Mouse (Mus musculus) midbrain, embryonic 13.5 days (tissue): ENCODE results near the gene Pde4d. TPM values are rescaled to one million over a fixed set of nuclear protein-coding genes. Genes with fewer than 3 reads are reported as not detected.

Source experiments
- ATAC-seq: fragments of 200-750 bp; cut with Nextera tagmentation; 2 replicates; pipeline ENCODE4 v1.8.0; 2017; ENCODE audit warnings: mild to moderate bottlenecking, moderate TSS enrichment, moderate library complexity
- H3K27ac ChIP-seq: fragments of 300-500 bp; sonication (generic); 2 replicates; pipeline ENCODE4 v1.5.1; 2015; ENCODE audit warnings: inconsistent platforms, mild to moderate bottlenecking, moderate library complexity
- H3K27me3 ChIP-seq: fragments of 300-500 bp; sonication (generic); 2 replicates; pipeline ENCODE4 v1.6.1; 2015; ENCODE audit warnings: mild to moderate bottlenecking, inconsistent platforms
- H3K36me3 ChIP-seq: fragments of 300-500 bp; sonication (generic); 2 replicates; pipeline ENCODE4 v1.6.1; 2015; ENCODE audit warnings: mild to moderate bottlenecking, inconsistent platforms
- H3K4me1 ChIP-seq: fragments of 300-500 bp; sonication (generic); replicated peaks from 2 replicates; pipeline ENCODE4 v1.6.1; 2015; ENCODE audit warnings: inconsistent platforms
- H3K4me2 ChIP-seq: fragments of 300-500 bp; sonication (generic); replicated peaks from 2 replicates; pipeline ENCODE4 v1.6.1; 2015; ENCODE audit warnings: moderate library complexity, mild to moderate bottlenecking, inconsistent platforms
- H3K4me3 ChIP-seq: fragments of 300-500 bp; sonication (generic); replicated peaks from 2 replicates; pipeline ENCODE4 v1.5.1; 2015; ENCODE audit warnings: mild to moderate bottlenecking, inconsistent platforms
- H3K9ac ChIP-seq: fragments of 300-500 bp; sonication (generic); replicated peaks from 2 replicates; pipeline ENCODE4 v1.6.1; 2015; ENCODE audit warnings: mild to moderate bottlenecking, inconsistent platforms
- H3K9me3 ChIP-seq: fragments of 300-500 bp; sonication (generic); 2 replicates; pipeline ENCODE4 v1.6.1; 2016; ENCODE audit warnings: mild to moderate bottlenecking, inconsistent platforms
- WGBS: fragments of 180-500 bp; shearing (Covaris S2); methylation state at CpG from one replicate; pipeline ENCODE4 v1.1.7; 2015; 5-methylcytosine and 5-hydroxymethylcytosine counted together
- polyA plus RNA-seq: library from polyadenylated mRNA; unstranded; fragments of >200 nt; fragmentation: Nextera tagmentation; extraction: Ambion mirVana; gene quantifications from 2 replicates; pipeline ENCODE4 v1.2.1, GENCODE M21; 2015

Gene Pde4d
- polyA plus RNA-seq, 1 experiment from 2014 or later: 19.7 TPM

GRCm38 (mm10) chr13:109175281-109175680, 725.5 kb downstream of the Pde4d start:
- 86% methylated on average over 6 of the region's 6 CpGs for WGBS
- Histone ChIP-seq H3K27me3 (no peaks in the 10 kb centered on the region), H3K9ac (no peak overlapping the region), H3K4me1 (no peaks in the 10 kb centered on the region), H3K4me2 (no peak overlapping the region), H3K9me3 (no peaks in the 10 kb centered on the region), H3K36me3 (no peaks in the 10 kb centered on the region), H3K4me3 (no peak overlapping the region), H3K27ac (no peak overlapping the region)
- ATAC-seq: no peak

GRCm38 (mm10) chr13:109175852-109176621, 726.3 kb downstream of the Pde4d start:
- 77% methylated on average over 11 of the region's 11 CpGs for WGBS
- H3K4me1 ChIP-seq: no peaks in the 10 kb centered on the region

GRCm38 (mm10) chr13:109181363-109181762, 731.6 kb downstream of the Pde4d start:
- no peak overlapping the region for H3K9ac ChIP-seq
- H3K4me3 ChIP-seq: no peak overlapping the region
- no peak overlapping the region for H3K4me2 ChIP-seq
- H3K9me3 ChIP-seq: no peaks in the 10 kb centered on the region
- no peak for ATAC-seq
- 76% methylated on average over 6 of the region's 6 CpGs for WGBS
- H3K27me3 ChIP-seq: no peaks in the 10 kb centered on the region
- H3K36me3 ChIP-seq: no peaks in the 10 kb centered on the region
- H3K4me1 ChIP-seq: no peaks in the 10 kb centered on the region
- no peak overlapping the region for H3K27ac ChIP-seq

More at GRCm38 (mm10) chr13:109175852-109176621, 726.3 kb downstream of the Pde4d start:
- Histone ChIP-seq H3K4me2 (no peak overlapping the region), H3K36me3 (no peaks in the 10 kb centered on the region), H3K9ac (no peak overlapping the region), H3K27ac (no peak overlapping the region), H3K9me3 (no peaks in the 10 kb centered on the region), H3K4me3 (no peak overlapping the region), H3K27me3 (no peaks in the 10 kb centered on the region)
- no peak for ATAC-seq

GRCm38 (mm10) chr13:109190652-109191051, 740.9 kb downstream of the Pde4d start:
- WGBS: 88% methylated on average over 4 of the region's 4 CpGs
- ATAC-seq: no peak

GRCm38 (mm10) chr13:109191176-109191575, 741.4 kb downstream of the Pde4d start:
- no peak overlapping the region for H3K4me3 ChIP-seq
- ATAC-seq: no peak

More at GRCm38 (mm10) chr13:109190652-109191051, 740.9 kb downstream of the Pde4d start:
- Histone ChIP-seq H3K4me2 (no peak overlapping the region), H3K9ac (no peak overlapping the region), H3K27me3 (no peaks in the 10 kb centered on the region), H3K36me3 (no peaks in the 10 kb centered on the region), H3K4me1 (no peaks in the 10 kb centered on the region), H3K9me3 (no peaks in the 10 kb centered on the region), H3K4me3 (no peak overlapping the region), H3K27ac (no peak overlapping the region)

GRCm38 (mm10) chr13:109205541-109205940, 755.8 kb downstream of the Pde4d start:
- H3K4me1 ChIP-seq: no peaks in the 10 kb centered on the region
- H3K9ac ChIP-seq: no peak overlapping the region
- no peak for ATAC-seq
- H3K4me2 ChIP-seq: no peak overlapping the region
- H3K9me3 ChIP-seq: no peaks in the 10 kb centered on the region
- H3K27ac ChIP-seq: no peak overlapping the region
- no peaks in the 10 kb centered on the region for H3K36me3 ChIP-seq
- WGBS: 53% methylated on average over 9 of the region's 9 CpGs
- H3K27me3 ChIP-seq: no peaks in the 10 kb centered on the region
- no peak overlapping the region for H3K4me3 ChIP-seq

More at GRCm38 (mm10) chr13:109191176-109191575, 741.4 kb downstream of the Pde4d start:
- Histone ChIP-seq H3K36me3 (no peaks in the 10 kb centered on the region), H3K4me1 (no peaks in the 10 kb centered on the region), H3K27ac (no peak overlapping the region), H3K27me3 (no peaks in the 10 kb centered on the region), H3K9ac (no peak overlapping the region), H3K4me2 (no peak overlapping the region), H3K9me3 (no peaks in the 10 kb centered on the region)
- 89% methylated on average over 4 of the region's 4 CpGs for WGBS

GRCm38 (mm10) chr13:109208607-109209006, 758.9 kb downstream of the Pde4d start:
- no peak overlapping the region for H3K4me3 ChIP-seq

GRCm38 (mm10) chr13:109209413-109209812, 759.7 kb downstream of the Pde4d start:
- 80% methylated on average over 6 of the region's 6 CpGs for WGBS
- no peaks in the 10 kb centered on the region for H3K9me3 ChIP-seq
- ATAC-seq: no peak
- no peaks in the 10 kb centered on the region for H3K4me1 ChIP-seq
- H3K27ac ChIP-seq: no peak overlapping the region
- peaks cover 3% of the 10 kb centered on the region; the same call in 1 of the 2 replicates for H3K27me3 ChIP-seq
- H3K9ac ChIP-seq: no peak overlapping the region
- no peak overlapping the region for H3K4me2 ChIP-seq
- H3K4me3 ChIP-seq: no peak overlapping the region
- H3K36me3 ChIP-seq: no peaks in the 10 kb centered on the region

More at GRCm38 (mm10) chr13:109208607-109209006, 758.9 kb downstream of the Pde4d start:
- no peaks in the 10 kb centered on the region for H3K9me3 ChIP-seq
- 96% methylated on average over 16 of the region's 16 CpGs for WGBS
- H3K9ac ChIP-seq: no peak overlapping the region
- no peaks in the 10 kb centered on the region for H3K36me3 ChIP-seq
- H3K4me2 ChIP-seq: no peak overlapping the region
- no peaks in the 10 kb centered on the region for H3K4me1 ChIP-seq
- no peak for ATAC-seq
- H3K27me3 ChIP-seq: peaks cover 3% of the 10 kb centered on the region; the same call in 1 of the 2 replicates
- H3K27ac ChIP-seq: no peak overlapping the region

GRCm38 (mm10) chr13:109210403-109210802, 760.7 kb downstream of the Pde4d start:
- Histone ChIP-seq H3K27ac (no peak overlapping the region), H3K4me3 (no peak overlapping the region), H3K9me3 (no peaks in the 10 kb centered on the region), H3K4me2 (no peak overlapping the region), H3K9ac (no peak overlapping the region), H3K4me1 (no peaks in the 10 kb centered on the region), H3K27me3 (peaks cover 3% of the 10 kb centered on the region; the same call in 1 of the 2 replicates), H3K36me3 (no peaks in the 10 kb centered on the region)
- WGBS: 5% methylated on average over 4 of the region's 4 CpGs
- ATAC-seq: no peak

- no peak overlapping the region for H3K27ac ChIP-seq
- H3K9me3 ChIP-seq: no peaks in the 10 kb centered on the region
- H3K27me3 ChIP-seq: peaks cover 3% of the 10 kb centered on the region; the same call in 1 of the 2 replicates
- no peak overlapping the region for H3K9ac ChIP-seq
- ATAC-seq: no peak
- no peaks in the 10 kb centered on the region for H3K36me3 ChIP-seq
- no peak overlapping the region for H3K4me3 ChIP-seq
- H3K4me1 ChIP-seq: no peaks in the 10 kb centered on the region
- WGBS: 69% methylated on average over 8 of the region's 8 CpGs
- H3K4me2 ChIP-seq: no peak overlapping the region
These were observed 761.7 kb downstream of the Pde4d start for GRCm38 (mm10) chr13:109211471-109211870.

GRCm38 (mm10) chr13:109211941-109212487, 762.3 kb downstream of the Pde4d start:
- 57% methylated on average over 16 of the region's 16 CpGs for WGBS
- Histone ChIP-seq H3K36me3 (no peaks in the 10 kb centered on the region), H3K9me3 (no peaks in the 10 kb centered on the region), H3K9ac (no peak overlapping the region), H3K27me3 (peaks cover 3% of the 10 kb centered on the region; the same call in 1 of the 2 replicates), H3K4me1 (no peaks in the 10 kb centered on the region), H3K27ac (no peak overlapping the region), H3K4me3 (no peak overlapping the region), H3K4me2 (no peak overlapping the region)
- no peak for ATAC-seq

- Histone ChIP-seq H3K27me3 (peaks cover 3% of the 10 kb centered on the region; the same call in 1 of the 2 replicates), H3K4me3 (no peak overlapping the region), H3K4me2 (peak overlapping the region; percentile 27; the same call in 1 of the 2 replicates), H3K36me3 (no peaks in the 10 kb centered on the region), H3K27ac (no peak overlapping the region), H3K4me1 (no peaks in the 10 kb centered on the region), H3K9me3 (no peaks in the 10 kb centered on the region), H3K9ac (no peak overlapping the region)
- ATAC-seq: peak; percentile 72
- WGBS: 32% methylated on average over 13 of the region's 13 CpGs
These were observed 763.2 kb downstream of the Pde4d start for GRCm38 (mm10) chr13:109212788-109213473.
